Mouse (Mus musculus) urinary bladder, postnatal 25 days (tissue): Measurements from ENCODE around the gene Selenon.
A peak's percentile ranks its signal among the peaks of the same experiment; 100 is the strongest.
"Not testable (repeated sequence)": the region's sequence is repeated elsewhere in the genome, so short reads cannot be mapped to it uniquely, and the experiment has no call there.

Experiments used
- DNase-seq: peaks from one replicate; pipeline ENCODE4 v3.0.0; 2022; ENCODE audit warnings: low spot score

The Selenon gene

GRCm38 (mm10) chr4:134505966-134506594, 45.9 kb downstream of the Selenon start:
- no peak for DNase-seq

- no peak for DNase-seq
Measured at GRCm38 (mm10) chr4:134505303-134505789, 46.6 kb downstream of the Selenon start.

- no peak for DNase-seq
Measured at GRCm38 (mm10) chr4:134503686-134504357, 48.1 kb downstream of the Selenon start.

GRCm38 (mm10) chr4:134501095-134501494, 50.9 kb downstream of the Selenon start:
- DNase-seq = no peak

GRCm38 (mm10) chr4:134498983-134499382, 53.0 kb downstream of the Selenon start:
- not testable (repeated sequence) for DNase-seq

GRCm38 (mm10) chr4:134497986-134498731, 53.8 kb downstream of the Selenon start:
- no peak for DNase-seq

GRCm38 (mm10) chr4:134497223-134497622, 54.7 kb downstream of the Selenon start:
- no peak for DNase-seq

- peak; percentile 70 for DNase-seq
Measured at GRCm38 (mm10) chr4:134496595-134497210, 55.3 kb downstream of the Selenon start, which contains the start of gene Paqr7. TSS of gene Paqr7 (plus strand) at chr4:134496697.

GRCm38 (mm10) chr4:134495546-134495923, 56.4 kb downstream of the Selenon start:
- DNase-seq = no peak

GRCm38 (mm10) chr4:134494780-134495545, 57.0 kb downstream of the Selenon start:
- no peak for DNase-seq

GRCm38 (mm10) chr4:134494161-134494560, 57.8 kb downstream of the Selenon start:
- DNase-seq = not testable (repeated sequence)

GRCm38 (mm10) chr4:134491716-134492115, 60.2 kb downstream of the Selenon start:
- peak; percentile 54 for DNase-seq

- no peak for DNase-seq
Measured at GRCm38 (mm10) chr4:134489986-134490665, 61.8 kb downstream of the Selenon start.

GRCm38 (mm10) chr4:134488211-134488610, 63.8 kb downstream of the Selenon start:
- no peak for DNase-seq
